Mouse (Mus musculus) cerebellum, adult 11-12 months (tissue): ENCODE results near the gene Slc28a1.
A peak's percentile ranks its signal among the peaks of the same experiment; 100 is the strongest.
"Not testable (repeated sequence)": the region's sequence is repeated elsewhere in the genome, so short reads cannot be mapped to it uniquely, and the experiment has no call there.

Experiments used
- DNase-seq: peaks from one replicate; pipeline ENCODE4 v3.0.0; 2022

Slc28a1 gene

GRCm38 (mm10) chr7:81173931-81174330, 59.3 kb downstream of the Slc28a1 start:
- DNase-seq, result no peak

- no peak for DNase-seq
Observed at GRCm38 (mm10) chr7:81174654-81175053, 60.1 kb downstream of the Slc28a1 start.

GRCm38 (mm10) chr7:81176187-81176769, 61.7 kb downstream of the Slc28a1 start:
- DNase-seq, result no peak

- DNase-seq, result no peak
Observed at GRCm38 (mm10) chr7:81179494-81179893, 64.9 kb downstream of the Slc28a1 start.

GRCm38 (mm10) chr7:81182492-81183175, 68.0 kb downstream of the Slc28a1 start:
- no peak for DNase-seq

GRCm38 (mm10) chr7:81183181-81183580, 68.6 kb downstream of the Slc28a1 start:
- DNase-seq, result no peak

GRCm38 (mm10) chr7:81184136-81184535, 69.5 kb downstream of the Slc28a1 start:
- no peak for DNase-seq

- no peak for DNase-seq
Observed at GRCm38 (mm10) chr7:81184651-81185050, 70.1 kb downstream of the Slc28a1 start.

GRCm38 (mm10) chr7:81186036-81186435, 71.4 kb downstream of the Slc28a1 start:
- DNase-seq, result not testable (repeated sequence)

GRCm38 (mm10) chr7:81189180-81189579, 74.6 kb downstream of the Slc28a1 start:
- no peak for DNase-seq

GRCm38 (mm10) chr7:81195509-81195908, 80.9 kb downstream of the Slc28a1 start:
- no peak for DNase-seq

- no peak for DNase-seq
Observed at GRCm38 (mm10) chr7:81196796-81197195, 82.2 kb downstream of the Slc28a1 start.

GRCm38 (mm10) chr7:81198538-81198937, 83.9 kb downstream of the Slc28a1 start:
- DNase-seq, result no peak

GRCm38 (mm10) chr7:81199109-81199508, 84.5 kb downstream of the Slc28a1 start:
- DNase-seq, result no peak

GRCm38 (mm10) chr7:81199757-81200156, 85.2 kb downstream of the Slc28a1 start:
- no peak for DNase-seq

GRCm38 (mm10) chr7:81202389-81202788, 87.8 kb downstream of the Slc28a1 start:
- DNase-seq, result no peak

- not testable (repeated sequence) for DNase-seq
Observed at GRCm38 (mm10) chr7:81203576-81203975, 89.0 kb downstream of the Slc28a1 start.

- DNase-seq, result no peak
Observed at GRCm38 (mm10) chr7:81208944-81209343, 94.3 kb downstream of the Slc28a1 start.

GRCm38 (mm10) chr7:81209979-81210685, 95.5 kb downstream of the Slc28a1 start:
- no peak for DNase-seq

GRCm38 (mm10) chr7:81211760-81212159, 97.2 kb downstream of the Slc28a1 start:
- no peak for DNase-seq

GRCm38 (mm10) chr7:81212261-81212681, 97.7 kb downstream of the Slc28a1 start:
- DNase-seq, result no peak

- peak; percentile 34 for DNase-seq
Observed at GRCm38 (mm10) chr7:81212697-81213346, 98.2 kb downstream of the Slc28a1 start.

- peak; percentile 3 for DNase-seq
Observed at GRCm38 (mm10) chr7:81213347-81214152, 99.0 kb downstream of the Slc28a1 start, which contains the start of gene Pde8a. TSS of gene Pde8a (plus strand) at chr7:81213596.
